Mouse (Mus musculus): Measurements from ENCODE around the gene Fam167b. TPM values are rescaled to one million over a fixed set of nuclear protein-coding genes. Genes with fewer than 3 reads are reported as not detected.

The Fam167b gene
- total and polyA plus RNA-seq, 3 experiments, result not detected

DNA sequence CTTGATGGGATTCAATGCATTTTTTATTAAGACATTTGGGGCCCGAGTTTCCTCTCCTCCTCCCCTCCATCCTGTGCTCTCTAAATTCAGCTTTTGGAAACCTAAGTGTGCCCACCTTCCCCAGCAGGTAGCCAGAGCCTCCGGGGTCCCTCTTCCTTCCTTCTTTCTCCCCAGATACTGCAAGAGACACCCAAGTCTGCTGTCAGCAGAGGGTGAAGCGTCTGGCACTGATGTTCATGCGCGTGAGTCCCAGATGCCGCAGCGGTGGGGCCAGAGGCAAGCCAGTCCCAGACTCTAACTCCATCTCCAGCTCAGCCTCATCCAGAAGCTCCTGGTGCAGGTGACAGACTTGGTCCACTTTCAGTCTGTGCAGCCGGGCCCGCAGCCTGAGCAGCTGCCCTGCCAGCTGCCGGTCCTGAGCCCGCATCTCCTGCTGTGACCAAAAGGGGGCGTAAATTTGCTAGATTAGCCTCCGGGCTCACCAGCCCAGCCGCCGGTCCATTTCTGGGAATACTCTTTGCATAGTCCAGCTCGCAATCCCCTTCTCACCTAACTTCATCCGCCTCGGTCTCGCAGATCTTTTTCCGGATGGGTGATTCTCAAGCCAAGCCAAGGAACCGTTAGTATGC, 1.4 kb downstream of the Fam167b start:
- peaks cover 53% of the 10 kb centered on the region for H3K27me3 ChIP-seq (ENCODE audit: insufficient read depth, low read length)
- DNase-seq (ENCODE audit: low spot score) (peak; percentile 33), ATAC-seq (ENCODE audit: extremely low read depth, insufficient number of reproducible peaks, low FRiP score, poor library complexity, severe bottlenecking) (no peak)
- peaks cover 23% of the 10 kb centered on the region for H3K4me1 ChIP-seq (ENCODE audit: insufficient read depth, low read depth, low read length)
- H3K4me3 ChIP-seq (ENCODE audit: low read depth, low read length), result no peak overlapping the region
- no peaks in the 10 kb centered on the region for H3K9me3 ChIP-seq (replicated peaks)
- TF ChIP-seq CTCF (IDR thresholded peaks at IDR 0.05; ENCODE audit: low read depth, low read length) (no peak), GATA1 (IDR thresholded peaks at IDR 0.05; ENCODE audit: borderline replicate concordance, low read length) (no peak), TAL1 (conservative IDR thresholded peaks at IDR 0.05; ENCODE audit: low read depth, low read length) (no peak), GATA2 (IDR thresholded peaks at IDR 0.05; ENCODE audit: borderline replicate concordance, low read depth, low read length) (no peak), POLR2AphosphoS5 (IDR thresholded peaks at IDR 0.05; ENCODE audit: insufficient replicate concordance, low read depth, low read length) (no peak)
- H3K36me3 ChIP-seq (replicated peaks), result no peaks in the 10 kb centered on the region

DNA sequence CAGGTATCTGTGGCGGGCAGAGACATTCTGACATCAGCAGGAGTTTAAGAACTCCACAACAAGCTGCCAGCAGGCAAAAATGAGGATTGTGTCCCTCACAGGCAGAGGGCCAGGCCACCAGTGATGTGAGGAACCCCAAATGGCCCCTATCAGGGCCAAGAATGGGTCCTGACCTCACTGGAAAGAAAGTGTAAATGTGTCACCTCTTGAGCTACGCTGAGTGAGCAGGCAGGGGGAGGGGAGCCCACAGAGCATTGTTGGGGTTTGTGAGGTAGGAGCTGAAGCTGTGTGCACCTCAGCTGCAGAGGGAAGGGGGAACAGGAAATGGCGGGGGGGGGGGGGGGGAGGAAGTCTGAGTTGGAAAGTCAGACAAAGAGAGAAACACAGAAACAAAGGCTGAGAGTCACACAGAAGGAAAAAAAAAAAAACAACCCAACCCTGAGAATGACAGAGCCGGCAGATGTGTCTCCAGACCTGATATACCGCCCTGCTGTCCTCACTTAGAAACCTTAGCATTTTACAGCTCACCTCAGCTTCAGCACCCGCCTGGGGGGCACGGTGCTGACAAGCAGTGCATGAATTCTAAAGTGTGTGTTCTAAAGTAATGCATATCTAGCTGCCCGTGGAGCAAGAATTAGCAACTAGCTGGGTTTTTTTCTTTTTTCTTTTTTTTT, 3.0 kb downstream of the Fam167b start:
- Histone ChIP-seq H3K27me3 (ENCODE audit: insufficient read depth, low read length) (peaks cover 58% of the 10 kb centered on the region), H3K4me1 (ENCODE audit: insufficient read depth, low read depth, low read length) (peaks cover 21% of the 10 kb centered on the region), H3K4me3 (ENCODE audit: low read depth, low read length) (no peak overlapping the region), H3K9me3 (replicated peaks) (no peaks in the 10 kb centered on the region), H3K36me3 (replicated peaks) (no peaks in the 10 kb centered on the region)
- no peak for TF ChIP-seq GATA1 (IDR thresholded peaks at IDR 0.05; ENCODE audit: borderline replicate concordance, low read length)
- TF ChIP-seq GATA2 (IDR thresholded peaks at IDR 0.05; ENCODE audit: borderline replicate concordance, low read depth, low read length), result no peak
- TF ChIP-seq CTCF (IDR thresholded peaks at IDR 0.05; ENCODE audit: low read depth, low read length), result no peak
- TF ChIP-seq POLR2AphosphoS5 (IDR thresholded peaks at IDR 0.05; ENCODE audit: insufficient replicate concordance, low read depth, low read length), result no peak
- no peak for DNase-seq (ENCODE audit: low spot score)
- peak; percentile 45; the same call in 1 of the 2 replicates for ATAC-seq (ENCODE audit: extremely low read depth, insufficient number of reproducible peaks, low FRiP score, poor library complexity, severe bottlenecking)

DNA sequence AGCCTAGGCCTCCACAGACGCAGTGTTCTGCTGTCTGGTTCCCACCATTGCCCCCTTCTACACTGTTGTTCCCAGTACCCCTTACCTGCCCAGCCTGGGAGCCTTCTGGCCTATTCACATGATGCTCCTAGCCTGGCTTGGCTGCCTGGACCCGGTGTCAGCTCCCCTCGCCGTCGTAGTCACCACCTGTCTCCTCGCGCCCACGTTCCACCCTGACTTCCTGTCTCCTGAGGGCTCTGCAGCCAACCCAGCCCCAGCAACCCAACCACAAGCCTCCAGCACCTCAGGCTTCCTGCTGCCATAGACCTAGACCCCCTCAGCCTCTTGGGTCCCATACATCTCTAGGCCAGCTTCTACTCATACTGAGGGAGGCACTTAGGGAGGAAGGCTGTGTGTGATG, 4.9 kb downstream of the Fam167b start, which contains the start of gene Lck:
TSS of gene Lck (minus strand) at position 212 of the 400 bp plus-strand sequence.
- no peak for ATAC-seq (ENCODE audit: extremely low read depth, insufficient number of reproducible peaks, low FRiP score, poor library complexity, severe bottlenecking)
- Histone ChIP-seq H3K4me3 (ENCODE audit: low read depth, low read length) (no peak within 1 kb of the TSS), H3K4me1 (ENCODE audit: insufficient read depth, low read depth, low read length) (peaks cover 21% of the 10 kb centered on the region), H3K27me3 (ENCODE audit: insufficient read depth, low read length) (peaks cover 58% of the 10 kb centered on the region), H3K9me3 (replicated peaks) (no peaks in the 10 kb centered on the region), H3K36me3 (replicated peaks) (no peaks in the 10 kb centered on the region)
- no peak for DNase-seq (ENCODE audit: low spot score)
- TF ChIP-seq TAL1 (conservative IDR thresholded peaks at IDR 0.05; ENCODE audit: low read depth, low read length) (no peak), POLR2AphosphoS5 (IDR thresholded peaks at IDR 0.05; ENCODE audit: insufficient replicate concordance, low read depth, low read length) (no peak), GATA1 (IDR thresholded peaks at IDR 0.05; ENCODE audit: borderline replicate concordance, low read length) (no peak), CTCF (IDR thresholded peaks at IDR 0.05; ENCODE audit: low read depth, low read length) (no peak), GATA2 (IDR thresholded peaks at IDR 0.05; ENCODE audit: borderline replicate concordance, low read depth, low read length) (no peak)

DNA sequence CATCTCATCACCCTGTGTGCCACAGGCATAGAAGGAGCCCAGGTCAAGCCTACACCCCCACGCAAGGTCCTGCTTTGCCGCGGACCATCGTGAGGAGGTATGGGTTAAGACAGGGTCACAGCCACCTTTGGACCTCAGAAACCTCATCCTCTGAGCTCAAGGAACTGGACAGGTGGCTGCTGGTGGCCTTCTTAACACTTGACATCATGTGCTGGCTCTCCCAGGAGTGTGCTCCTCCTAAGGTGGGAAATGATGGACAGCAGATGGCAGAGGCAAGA, 5.3 kb downstream of the Fam167b start:
- peaks cover 21% of the 10 kb centered on the region for H3K4me1 ChIP-seq (ENCODE audit: insufficient read depth, low read depth, low read length)
- TF ChIP-seq TAL1 (conservative IDR thresholded peaks at IDR 0.05; ENCODE audit: low read depth, low read length), result no peak
- no peak for TF ChIP-seq GATA1 (IDR thresholded peaks at IDR 0.05; ENCODE audit: borderline replicate concordance, low read length)
- TF ChIP-seq POLR2AphosphoS5 (IDR thresholded peaks at IDR 0.05; ENCODE audit: insufficient replicate concordance, low read depth, low read length), result no peak
- H3K27me3 ChIP-seq (ENCODE audit: insufficient read depth, low read length), result peaks cover 54% of the 10 kb centered on the region
- no peak for ATAC-seq (ENCODE audit: extremely low read depth, insufficient number of reproducible peaks, low FRiP score, poor library complexity, severe bottlenecking)
- no peak overlapping the region for H3K4me3 ChIP-seq (ENCODE audit: low read depth, low read length)
- no peak for DNase-seq (ENCODE audit: low spot score)
- H3K9me3 ChIP-seq (replicated peaks), result no peaks in the 10 kb centered on the region
- no peaks in the 10 kb centered on the region for H3K36me3 ChIP-seq (replicated peaks)

DNA sequence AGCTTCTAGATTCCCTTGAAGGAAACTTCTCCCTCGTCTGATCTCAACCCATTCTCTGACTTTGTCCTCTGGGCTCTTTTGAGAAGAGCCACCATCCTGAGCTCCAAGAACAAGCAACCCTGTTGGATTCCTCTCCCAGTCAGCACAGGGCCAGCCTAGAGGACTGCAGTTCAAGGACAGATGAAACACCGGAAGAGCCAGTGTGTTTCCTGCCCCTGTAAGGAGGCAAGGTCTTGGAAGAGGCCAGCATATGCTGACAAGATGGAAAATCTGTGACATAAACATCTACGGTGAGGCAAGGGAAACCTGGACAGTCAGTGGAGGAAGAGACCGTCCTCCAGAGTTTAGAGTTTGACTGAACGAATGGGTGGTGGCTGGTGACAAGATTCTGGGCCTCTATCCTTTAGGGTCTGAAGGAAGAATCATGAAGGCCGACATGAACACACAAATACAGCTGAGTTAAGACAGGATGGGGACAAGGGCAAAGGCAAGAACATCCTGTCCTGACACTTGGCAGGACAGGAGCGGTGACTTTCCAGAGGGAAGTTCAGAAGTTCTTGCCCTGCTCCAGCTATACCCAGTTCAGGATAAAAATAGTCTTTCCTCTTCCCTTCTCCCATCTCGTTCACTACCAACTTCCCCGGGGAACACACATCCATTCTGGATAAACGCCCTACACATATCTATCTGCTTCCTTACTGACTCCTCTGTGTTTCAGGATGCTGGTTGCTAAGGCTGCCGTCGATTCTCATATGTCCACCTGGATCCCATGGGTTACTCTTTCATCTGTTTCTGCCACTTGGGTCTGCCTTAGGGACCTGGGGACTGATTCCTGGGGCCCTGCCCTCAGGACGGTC, 5.9 kb downstream of the Fam167b start:
- Histone ChIP-seq H3K4me1 (ENCODE audit: insufficient read depth, low read depth, low read length) (peaks cover 21% of the 10 kb centered on the region), H3K36me3 (replicated peaks) (no peaks in the 10 kb centered on the region), H3K4me3 (ENCODE audit: low read depth, low read length) (no peak overlapping the region), H3K9me3 (replicated peaks) (no peaks in the 10 kb centered on the region), H3K27me3 (ENCODE audit: insufficient read depth, low read length) (peaks cover 51% of the 10 kb centered on the region)
- no peak for TF ChIP-seq TAL1 (conservative IDR thresholded peaks at IDR 0.05; ENCODE audit: low read depth, low read length)
- no peak for TF ChIP-seq POLR2AphosphoS5 (IDR thresholded peaks at IDR 0.05; ENCODE audit: insufficient replicate concordance, low read depth, low read length)
- TF ChIP-seq CTCF (IDR thresholded peaks at IDR 0.05; ENCODE audit: low read depth, low read length), result no peak
- TF ChIP-seq GATA1 (IDR thresholded peaks at IDR 0.05; ENCODE audit: borderline replicate concordance, low read length), result no peak
- no peak for TF ChIP-seq GATA2 (IDR thresholded peaks at IDR 0.05; ENCODE audit: borderline replicate concordance, low read depth, low read length)
- DNase-seq (ENCODE audit: low spot score), result no peak
- ATAC-seq (ENCODE audit: extremely low read depth, insufficient number of reproducible peaks, low FRiP score, poor library complexity, severe bottlenecking), result no peak

DNA sequence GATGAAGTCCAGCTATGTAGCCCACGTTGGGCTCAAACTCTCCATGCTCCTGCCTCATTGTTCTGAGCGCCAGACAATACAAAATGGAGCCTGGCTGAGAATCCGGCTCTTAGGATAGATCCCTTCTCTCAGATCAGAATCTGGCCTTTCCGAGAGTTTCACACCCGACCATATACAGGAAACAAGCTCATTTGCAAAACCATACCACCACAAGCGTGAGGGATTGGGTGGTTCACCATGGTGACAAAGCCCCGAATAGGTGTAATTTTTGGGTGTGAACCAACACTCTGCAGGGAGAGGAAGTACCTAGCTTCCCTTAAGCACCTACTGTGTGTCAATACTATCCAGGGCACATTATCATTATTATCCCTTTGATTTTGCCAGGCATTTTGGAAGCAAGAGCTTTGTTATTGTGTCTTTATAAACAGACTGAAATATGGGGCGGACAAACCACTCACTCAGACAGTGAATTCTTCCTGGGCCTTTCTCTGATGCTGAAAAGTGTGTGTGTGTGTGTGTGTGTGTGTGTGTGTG, 6.7 kb downstream of the Fam167b start:
- TF ChIP-seq CTCF (IDR thresholded peaks at IDR 0.05; ENCODE audit: low read depth, low read length) (no peak), POLR2AphosphoS5 (IDR thresholded peaks at IDR 0.05; ENCODE audit: insufficient replicate concordance, low read depth, low read length) (no peak), GATA2 (IDR thresholded peaks at IDR 0.05; ENCODE audit: borderline replicate concordance, low read depth, low read length) (no peak), TAL1 (conservative IDR thresholded peaks at IDR 0.05; ENCODE audit: low read depth, low read length) (no peak), GATA1 (IDR thresholded peaks at IDR 0.05; ENCODE audit: borderline replicate concordance, low read length) (no peak)
- H3K4me3 ChIP-seq (ENCODE audit: low read depth, low read length), result no peak overlapping the region
- H3K27me3 ChIP-seq (ENCODE audit: insufficient read depth, low read length), result peaks cover 49% of the 10 kb centered on the region
- H3K36me3 ChIP-seq (replicated peaks), result no peaks in the 10 kb centered on the region
- DNase-seq (ENCODE audit: low spot score) (no peak), ATAC-seq (ENCODE audit: extremely low read depth, insufficient number of reproducible peaks, low FRiP score, poor library complexity, severe bottlenecking) (no peak)
- H3K4me1 ChIP-seq (ENCODE audit: insufficient read depth, low read depth, low read length), result peaks cover 14% of the 10 kb centered on the region
- no peaks in the 10 kb centered on the region for H3K9me3 ChIP-seq (replicated peaks)

Measured in G1E (cell line).